16 mouse cellular contexts compared by ENCODE assay signal in the genomic region with DNA sequence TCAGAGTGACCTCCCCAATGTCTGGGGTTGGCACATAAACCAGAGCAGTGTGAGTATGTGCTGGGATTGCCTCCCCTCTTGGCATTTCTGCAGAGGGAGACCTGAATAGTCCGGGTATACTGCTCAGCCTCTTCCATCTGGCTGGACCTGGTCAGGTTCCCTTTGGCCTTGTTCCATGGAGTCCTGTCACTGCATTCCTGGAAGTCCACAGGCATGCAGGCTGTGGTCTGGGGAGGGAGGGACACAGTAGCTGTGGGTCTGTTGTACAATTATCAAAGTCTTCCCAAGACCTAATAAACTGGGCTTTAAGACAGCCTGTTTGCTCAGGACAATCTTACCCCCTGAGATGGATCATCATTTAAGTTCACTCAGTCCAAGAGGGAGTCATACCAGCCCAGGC. TPM values are rescaled to one million over a fixed set of nuclear protein-coding genes. Genes with fewer than 3 reads are reported as not detected.
DNase-seq lines count a peak whose midpoint lies in the region; ATAC-seq and TF ChIP-seq lines count a peak whose summit lies in the region.
"Had no signal": no experiment of that assay in that cellular context is flagged by ENCODE, and none has a peak within 500 bp of the region (broad histone marks: within the 10 kb centered on the region; RNA-seq: fewer than 3 reads in every experiment).

No protein-coding gene starts in this region.

- no peak for TF ChIP-seq CTCF in heart, adult 2 months (IDR thresholded peaks at IDR 0.05)
- no peak for TF ChIP-seq CTCF in lung, postnatal 0 days (IDR thresholded peaks at IDR 0.05)

- no peak overlapping the region for H3K4me3 ChIP-seq in heart, embryonic 15.5 days
- no peak overlapping the region for H3K4me3 ChIP-seq in heart, adult 2 months
- H3K4me3 ChIP-seq in lung, postnatal 0 days (ENCODE audit: low read depth, low read length), result no peak overlapping the region
- H3K4me3 ChIP-seq: embryonic facial prominence, embryonic 15.5 days; limb, embryonic 12.5 days; neural tube, embryonic 15.5 days; stomach, embryonic 15.5 days had no signal

- no peak for TF ChIP-seq POLR2A in heart, adult 2 months (IDR thresholded peaks at IDR 0.05; ENCODE audit: insufficient read depth, low read depth, low read length)

- no peaks in the 10 kb centered on the region for H3K36me3 ChIP-seq in heart, embryonic 15.5 days
- no peaks in the 10 kb centered on the region for H3K36me3 ChIP-seq in heart, adult 2 months (ENCODE audit: control insufficient read depth, insufficient read depth, low read length)
- H3K36me3 ChIP-seq in lung, postnatal 0 days (ENCODE audit: insufficient read depth, low read length), result no peaks in the 10 kb centered on the region
- H3K36me3 ChIP-seq: embryonic facial prominence, embryonic 15.5 days; limb, embryonic 12.5 days; neural tube, embryonic 15.5 days; stomach, embryonic 15.5 days had no signal

- no peaks in the 10 kb centered on the region for H3K9me3 ChIP-seq in heart, embryonic 15.5 days (replicated peaks)
- no peaks in the 10 kb centered on the region for H3K9me3 ChIP-seq in lung, postnatal 0 days (ENCODE audit: low read length)
- H3K9me3 ChIP-seq: embryonic facial prominence, embryonic 15.5 days; limb, embryonic 12.5 days; neural tube, embryonic 15.5 days; stomach, embryonic 15.5 days had no signal

- H3K27ac ChIP-seq in heart, embryonic 15.5 days, result peak overlapping the region; percentile 10; the same call in 1 of the 2 replicates
- H3K27ac ChIP-seq in heart, adult 2 months, result no peak overlapping the region
- H3K27ac ChIP-seq in lung, postnatal 0 days (ENCODE audit: low read length), result no peak overlapping the region
- H3K27ac ChIP-seq: embryonic facial prominence, embryonic 15.5 days; limb, embryonic 12.5 days; macrophage; neural tube, embryonic 15.5 days; stomach, embryonic 15.5 days had no signal

- no peak for TF ChIP-seq EP300 in heart, adult 2 months (IDR thresholded peaks at IDR 0.05; ENCODE audit: insufficient read depth, low read depth, low read length)
- no peak for TF ChIP-seq EP300 in lung, postnatal 0 days (IDR thresholded peaks at IDR 0.05)

- DNase-seq in heart, adult 2 months, result no peak
- DNase-seq in NIH3T3 (ENCODE audit: low read depth), result peak; percentile 70
- peak; percentile 60 for DNase-seq in kidney, adult 9 months
- peak; percentile 54 for DNase-seq in lung, postnatal 0 days (ENCODE audit: low spot score)
- no peak for DNase-seq in c-Kit-positive CD71-positive TER-119-positive erythroid progenitor cells, embryonic 14.5 days (ENCODE audit: low spot score)
- DNase-seq in spleen, postnatal 10 days (ENCODE audit: low spot score in 2 of 2), result no peak
- DNase-seq: right cerebral cortex, postnatal 25 days had no signal

- no peaks in the 10 kb centered on the region for H3K79me2 ChIP-seq in heart, adult 2 months (replicated peaks; ENCODE audit: control insufficient read depth, insufficient read depth, low read length)

- H3K4me1 ChIP-seq in heart, embryonic 15.5 days (replicated peaks), result peaks cover 21% of the 10 kb centered on the region
- H3K4me1 ChIP-seq in heart, adult 2 months (ENCODE audit: control insufficient read depth, insufficient read depth, low read length), result peaks cover 14% of the 10 kb centered on the region
- peaks cover 5% of the 10 kb centered on the region; the same call in 1 of the 2 replicates for H3K4me1 ChIP-seq in lung, postnatal 0 days (ENCODE audit: insufficient read depth, low read depth, low read length)
- H3K4me1 ChIP-seq: neural tube, embryonic 15.5 days had no signal

- peak; percentile 65 for ATAC-seq in heart, embryonic 15.5 days (replicated peaks; ENCODE audit: insufficient number of reproducible peaks, insufficient read depth, low FRiP score, low read depth)
- ATAC-seq in lung, postnatal 0 days, result peak; percentile 77; the same call in 1 of the 2 replicates
- ATAC-seq: forebrain, embryonic 16.5 days had no signal

- H3K4me2 ChIP-seq in heart, embryonic 15.5 days, result no peak overlapping the region
- no peak overlapping the region for H3K4me2 ChIP-seq in lung, postnatal 0 days (replicated peaks; ENCODE audit: low read depth, low read length)
- H3K4me2 ChIP-seq: embryonic facial prominence, embryonic 15.5 days; limb, embryonic 12.5 days; neural tube, embryonic 15.5 days; stomach, embryonic 15.5 days had no signal

- 21% methylated on average over 1 of the region's 1 CpGs for WGBS in heart, embryonic 15.5 days
- WGBS in heart, adult 2 months, result 36% methylated on average over 1 of the region's 1 CpGs
- WGBS in lung, postnatal 0 days, result 47% methylated on average over 1 of the region's 1 CpGs

- no peak overlapping the region for H3K9ac ChIP-seq in heart, embryonic 15.5 days
- no peak overlapping the region for H3K9ac ChIP-seq in heart, adult 2 months (ENCODE audit: low read depth, low read length)
- no peak overlapping the region for H3K9ac ChIP-seq in lung, postnatal 0 days (replicated peaks; ENCODE audit: low read depth)
- H3K9ac ChIP-seq: embryonic facial prominence, embryonic 15.5 days; limb, embryonic 12.5 days; neural tube, embryonic 15.5 days; stomach, embryonic 15.5 days had no signal

- intact Hi-C loops in heart, adult 2 months (cut with DNase I), result no loop called here

- H3K27me3 ChIP-seq in heart, embryonic 15.5 days, result peaks cover 9% of the 10 kb centered on the region; the same call in 1 of the 2 replicates
- H3K27me3 ChIP-seq in heart, adult 2 months (ENCODE audit: control insufficient read depth, insufficient read depth, low read length), result no peaks in the 10 kb centered on the region
- H3K27me3 ChIP-seq in lung, postnatal 0 days (replicated peaks; ENCODE audit: insufficient read depth, low read length), result no peaks in the 10 kb centered on the region
- H3K27me3 ChIP-seq: embryonic facial prominence, embryonic 15.5 days; limb, embryonic 12.5 days; neural tube, embryonic 15.5 days; stomach, embryonic 15.5 days had no signal

RNA-seq across cellular contexts. Expression of a gene that starts 14.1 kb away (rescaled TPM):
- 0.14 and 0.19 TPM in 2 replicates for polyA plus RNA-seq in heart, embryonic 15.5 days (2015; fragmentation: Nextera tagmentation; extraction: Ambion mirVana)
- total RNA-seq in heart, adult 2 months (2021), result under 1 TPM in 1 of 2 experiments, not detected in 1; 0.10 TPM
- polyA plus RNA-seq in heart, adult 2 months (2012; rRNA removed), result 0.20 and 0.29 TPM in 2 replicates
- 0.20 and 0.26 TPM in 2 replicates for polyA plus RNA-seq in lung, postnatal 0 days (2015; fragmentation: Nextera tagmentation; extraction: Ambion mirVana)
- total RNA-seq: heart, adult 18-20 months had no signal
- polyA plus RNA-seq: macrophage had no signal

RNA-seq across cellular contexts. Expression of a gene that starts 26.2 kb away (rescaled TPM):
- 0.09 and 0.11 TPM in 2 replicates for polyA plus RNA-seq in heart, embryonic 15.5 days (2015; fragmentation: Nextera tagmentation; extraction: Ambion mirVana)
- total RNA-seq in heart, adult 2 months (2021), result under 1 TPM; 0.13 to 0.25 TPM
- polyA plus RNA-seq in heart, adult 2 months (2012; rRNA removed), result 0.08 and 0.15 TPM in 2 replicates
- 0.14 and 0.38 TPM in 2 replicates for polyA plus RNA-seq in lung, postnatal 0 days (2015; fragmentation: Nextera tagmentation; extraction: Ambion mirVana)
- total RNA-seq: heart, adult 18-20 months; layer of hippocampus, postnatal 25 days had no signal
- polyA plus RNA-seq: embryonic facial prominence, embryonic 15.5 days; forebrain, embryonic 16.5 days; limb, embryonic 12.5 days; macrophage; neural tube, embryonic 15.5 days; stomach, embryonic 15.5 days had no signal

RNA-seq across cellular contexts. Expression of a gene that starts 26.2 kb away (rescaled TPM):
- polyA plus RNA-seq in heart, embryonic 15.5 days (2015; fragmentation: Nextera tagmentation; extraction: Ambion mirVana), result 0.08 and 0.19 TPM in 2 replicates
- total RNA-seq in heart, adult 2 months (2021), result under 1 TPM; 0.45 to 0.47 TPM
- 0.67 and 0.94 TPM in 2 replicates for polyA plus RNA-seq in heart, adult 2 months (2012; rRNA removed)
- 3.7 and 3.9 TPM in 2 replicates for polyA plus RNA-seq in lung, postnatal 0 days (2015; fragmentation: Nextera tagmentation; extraction: Ambion mirVana)
- polyA plus RNA-seq: macrophage; stomach, embryonic 15.5 days had no signal

RNA-seq across cellular contexts. Expression of a gene that starts 38.5 kb away (rescaled TPM):
- polyA plus RNA-seq in heart, embryonic 15.5 days (2015; fragmentation: Nextera tagmentation; extraction: Ambion mirVana), result 0.94 and 2.0 TPM in 2 replicates
- total RNA-seq in heart, adult 2 months (2021), result under 1 TPM; 0.36 to 0.37 TPM
- 1.7 and 2.1 TPM in 2 replicates for polyA plus RNA-seq in heart, adult 2 months (2012; rRNA removed)
- 1.7 and 1.9 TPM in 2 replicates for polyA plus RNA-seq in lung, postnatal 0 days (2015; fragmentation: Nextera tagmentation; extraction: Ambion mirVana)

RNA-seq across cellular contexts. Expression of a gene that starts 39.4 kb away (rescaled TPM):
- 1.4 and 2.3 TPM in 2 replicates for polyA plus RNA-seq in heart, embryonic 15.5 days (2015; fragmentation: Nextera tagmentation; extraction: Ambion mirVana)
- total RNA-seq in heart, adult 2 months (2021), result 1 to 10 TPM; 4.4 to 6.9 TPM
- 14.2 and 17.3 TPM in 2 replicates for polyA plus RNA-seq in heart, adult 2 months (2012; rRNA removed)
- polyA plus RNA-seq in lung, postnatal 0 days (2015; fragmentation: Nextera tagmentation; extraction: Ambion mirVana), result 8.7 and 10.5 TPM in 2 replicates

Comparison
In these comparisons a context has a peak if more than half of its experiments do, and no peak if none do; other contexts are left out.
1. DNase-seq: peak in NIH3T3 (single experiment), kidney, adult 9 months (single experiment) and lung, postnatal 0 days (single experiment); none in heart, adult 2 months (0 of 2), c-Kit-positive CD71-positive TER-119-positive erythroid progenitor cells, embryonic 14.5 days (single experiment) and spleen, postnatal 10 days (0 of 2).